Mouse (Mus musculus): ENCODE results near the gene Rnf25. TPM values are rescaled to one million over a fixed set of nuclear protein-coding genes. Genes with fewer than 3 reads are reported as not detected.
A peak's percentile ranks its signal among the peaks of the same experiment; 100 is the strongest.

The Rnf25 gene
- total and polyA plus RNA-seq, 3 experiments: 32.4 to 49.7 TPM; not detected in 1

- H3K27me3 ChIP-seq (ENCODE audit: control insufficient read depth in 1 of 2, insufficient read depth in 2 of 2, low read length in 2 of 2): no peaks in the 10 kb centered on the region
- H3K36me3 ChIP-seq (ENCODE audit: control insufficient read depth in 1 of 2, insufficient read depth in 2 of 2, low read length in 2 of 2): peaks cover 17 to 37% of the 10 kb centered on the region in 2 experiments
- no peaks in the 10 kb centered on the region for H3K9me3 ChIP-seq (replicated peaks; ENCODE audit: insufficient read depth, low read length)
- DNase-seq (ENCODE audit: low read depth, low spot score): no peak
- peaks cover 25 to 30% of the 10 kb centered on the region in 2 experiments for H3K4me1 ChIP-seq (ENCODE audit: control insufficient read depth in 1 of 2, insufficient read depth in 2 of 2, low read length in 2 of 2)
- H3K27ac ChIP-seq (ENCODE audit: control insufficient read depth, low read depth, low read length): peak overlapping the region; percentile 70
- peaks cover 40% of the 10 kb centered on the region for H3K79me2 ChIP-seq (ENCODE audit: control insufficient read depth, insufficient read depth, low read length, poor library complexity)
- H3K4me3 ChIP-seq (ENCODE audit: control insufficient read depth in 1 of 2, insufficient read depth in 1 of 2, low read depth in 2 of 2, low read length in 2 of 2): peak overlapping the region; percentile 85 to 96
- H3K9ac ChIP-seq (ENCODE audit: control insufficient read depth, low read depth, low read length, poor library complexity, severe bottlenecking): peak overlapping the region; percentile 87
- 0 out of 2 replicates have a peak, but pooled peaks have one; percentile 8 for TF ChIP-seq ETS1 (IDR thresholded peaks at IDR 0.05; ENCODE audit: low read depth, low read length)
- peak; percentile 41; the same call in 1 of the 2 replicates for TF ChIP-seq USF1 (IDR thresholded peaks at IDR 0.05; ENCODE audit: low read depth, low read length)
- TF ChIP-seq MAX (IDR thresholded peaks at IDR 0.05; ENCODE audit: low read length): peak; percentile 62
- TF ChIP-seq JUND (IDR thresholded peaks at IDR 0.05; ENCODE audit: low read depth, low read length): no peak
- no peak for TF ChIP-seq POLR2AphosphoS2 (IDR thresholded peaks at IDR 0.05; ENCODE audit: low read length)
- no peak for TF ChIP-seq NELFE (IDR thresholded peaks at IDR 0.05; ENCODE audit: low read depth, low read length)
- peak; percentile 35; the same call in 1 of the 2 replicates for TF ChIP-seq BHLHE40 (IDR thresholded peaks at IDR 0.05; ENCODE audit: borderline replicate concordance, low read depth, low read length)
These were observed 13.9 kb downstream of the Rnf25 start for GRCm38 (mm10) chr1:74587233-74587772.

GRCm38 (mm10) chr1:74584616-74585398 is 16.4 kb downstream of the Rnf25 start:
- peak overlapping the region; percentile 22 for H3K9ac ChIP-seq (ENCODE audit: control insufficient read depth, low read depth, low read length, poor library complexity, severe bottlenecking)
- H3K9me3 ChIP-seq (replicated peaks; ENCODE audit: insufficient read depth, low read length): no peaks in the 10 kb centered on the region
- peak overlapping the region; percentile 85 for H3K27ac ChIP-seq (ENCODE audit: control insufficient read depth, low read depth, low read length)
- H3K4me3 ChIP-seq (ENCODE audit: control insufficient read depth in 1 of 2, insufficient read depth in 1 of 2, low read depth in 2 of 2, low read length in 2 of 2): peak overlapping the region in 1 of 2 experiments; percentile 51; a peak in 3 of 4 replicates
- H3K36me3 ChIP-seq (ENCODE audit: control insufficient read depth in 1 of 2, insufficient read depth in 2 of 2, low read length in 2 of 2): peaks cover 27 to 37% of the 10 kb centered on the region in 2 experiments
- DNase-seq (ENCODE audit: low read depth, low spot score): no peak
- H3K4me1 ChIP-seq (ENCODE audit: control insufficient read depth in 1 of 2, insufficient read depth in 2 of 2, low read length in 2 of 2): peaks cover 25 to 30% of the 10 kb centered on the region in 2 experiments
- no peaks in the 10 kb centered on the region for H3K27me3 ChIP-seq (ENCODE audit: control insufficient read depth in 1 of 2, insufficient read depth in 2 of 2, low read length in 2 of 2)
- H3K79me2 ChIP-seq (ENCODE audit: control insufficient read depth, insufficient read depth, low read length, poor library complexity): peaks cover 41% of the 10 kb centered on the region
- TF ChIP-seq E2F4 (IDR thresholded peaks at IDR 0.05; ENCODE audit: borderline replicate concordance, low read depth, low read length) (no peak), ZKSCAN1 (IDR thresholded peaks at IDR 0.05; ENCODE audit: low read depth, low read length) (no peak), JUND (IDR thresholded peaks at IDR 0.05; ENCODE audit: low read depth, low read length) (no peak), NELFE (IDR thresholded peaks at IDR 0.05; ENCODE audit: low read depth, low read length) (no peak), EP300 (IDR thresholded peaks at IDR 0.05; ENCODE audit: low read depth in 1 of 2, low read length in 2 of 2) (peak; percentile 93), MAFK (IDR thresholded peaks at IDR 0.05; ENCODE audit: borderline replicate concordance, low read depth, low read length) (no peak; the same call in 1 of the 2 replicates), POLR2AphosphoS2 (IDR thresholded peaks at IDR 0.05; ENCODE audit: low read length) (no peak), MAZ (IDR thresholded peaks at IDR 0.05; ENCODE audit: low read depth, low read length) (0 out of 2 replicates have a peak, but pooled peaks have one; percentile 39), MYC (IDR thresholded peaks at IDR 0.05; ENCODE audit: low read depth, low read length) (no peak), KAT2A (conservative IDR thresholded peaks at IDR 0.05; ENCODE audit: low read depth, low read length) (peak; percentile 41), ZNF384 (IDR thresholded peaks at IDR 0.05; ENCODE audit: low read depth, low read length) (no peak), MXI1 (IDR thresholded peaks at IDR 0.05; ENCODE audit: low read depth, low read length) (no peak; the same call in 1 of the 2 replicates), RAD21 (IDR thresholded peaks at IDR 0.05; ENCODE audit: low read depth, low read length) (no peak), USF2 (IDR thresholded peaks at IDR 0.05; ENCODE audit: borderline replicate concordance in 1 of 2, insufficient read depth in 1 of 2, low read depth in 1 of 2, low read length in 2 of 2) (no peak), SMC3 (IDR thresholded peaks at IDR 0.05; ENCODE audit: low read depth, low read length) (no peak), CTCF (IDR thresholded peaks at IDR 0.05 in 2 of 3, conservative IDR thresholded peaks at IDR 0.05 in 1 of 3; ENCODE audit: control insufficient read depth in 1 of 3, insufficient read depth in 1 of 3, low read depth in 2 of 3, low read length in 3 of 3, poor library complexity in 1 of 3, severe bottlenecking in 1 of 3) (no peak), CHD2 (IDR thresholded peaks at IDR 0.05; ENCODE audit: low read length) (no peak), GABPA (IDR thresholded peaks at IDR 0.05; ENCODE audit: low read depth, low read length) (no peak), TBP (IDR thresholded peaks at IDR 0.05; ENCODE audit: low read depth, low read length) (0 out of 2 replicates have a peak, but pooled peaks have one; percentile 7), TAL1 (IDR thresholded peaks at IDR 0.05; ENCODE audit: low read length) (peak; percentile 87), SIN3A (IDR thresholded peaks at IDR 0.05; ENCODE audit: low read length) (peak; percentile 76), MEF2A (IDR thresholded peaks at IDR 0.05; ENCODE audit: extremely low read depth, insufficient replicate concordance, low read depth, low read length, poor library complexity, severe bottlenecking) (peak; percentile 66; the same call in 1 of the 2 replicates), ELF1 (IDR thresholded peaks at IDR 0.05; ENCODE audit: low read depth, low read length) (no peak), MYB (IDR thresholded peaks at IDR 0.05; ENCODE audit: low read depth, low read length) (no peak), GATA1 (IDR thresholded peaks at IDR 0.05; ENCODE audit: low read depth, low read length) (peak; percentile 95)
